Mouse (Mus musculus): ENCODE data around the gene Defa37. TPM values are rescaled to one million over a fixed set of nuclear protein-coding genes. Genes with fewer than 3 reads are reported as not detected.
"Not testable (repeated sequence)": the region's sequence is repeated elsewhere in the genome, so short reads cannot be mapped to it uniquely, and the experiment has no call there.

Gene Defa37
- not detected in 2 replicates for polyA plus RNA-seq (2015; fragmentation: Nextera tagmentation; extraction: Ambion mirVana)

GRCm38 (mm10) chr8:21565086-21565485 is at the start of gene Defa37:
Defa37 (plus strand) TSS chr8:21565386.
- H3K9ac ChIP-seq (replicated peaks); ATAC-seq (replicated peaks); H3K27me3 ChIP-seq; H3K4me1 ChIP-seq; H3K9me3 ChIP-seq; H3K4me2 ChIP-seq (replicated peaks); H3K27ac ChIP-seq (replicated peaks); H3K4me3 ChIP-seq; H3K36me3 ChIP-seq: not testable (repeated sequence)
- no CpG with 5 or more reads among the region's 1 CpGs for WGBS

DNA sequence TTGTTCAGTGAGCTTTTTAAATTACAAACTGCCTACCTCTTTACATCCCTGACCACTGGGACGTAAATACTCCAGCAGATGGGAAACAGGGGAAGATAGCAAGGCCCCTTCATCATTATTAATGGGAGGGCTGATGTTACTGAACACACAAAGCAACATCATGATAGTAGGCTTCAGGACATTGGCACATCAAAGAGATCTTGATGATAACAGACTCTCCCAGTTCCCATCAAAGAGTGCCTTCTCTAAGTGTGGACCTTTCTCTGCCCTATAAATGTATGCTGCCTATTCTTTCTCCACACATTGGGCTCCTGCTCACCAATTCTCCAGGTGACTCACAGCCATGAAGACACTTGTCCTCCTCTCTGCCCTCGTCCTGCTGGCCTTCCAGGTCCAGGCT is 36.5 kb upstream of the Defa37 start, which contains the start of gene Defa32:
TSS of gene Defa32 (plus strand) at position 301 of the 400 bp plus-strand sequence.
- H3K27me3 ChIP-seq; H3K9ac ChIP-seq (replicated peaks); H3K4me1 ChIP-seq; H3K4me3 ChIP-seq; H3K27ac ChIP-seq (replicated peaks); H3K36me3 ChIP-seq; H3K4me2 ChIP-seq (replicated peaks); ATAC-seq (replicated peaks); H3K9me3 ChIP-seq: not testable (repeated sequence)
- no CpG with 5 or more reads among the region's 2 CpGs for WGBS

- not testable (repeated sequence) for H3K4me1 ChIP-seq; H3K4me3 ChIP-seq; ATAC-seq (replicated peaks); H3K36me3 ChIP-seq; H3K27ac ChIP-seq (replicated peaks); H3K4me2 ChIP-seq (replicated peaks); H3K27me3 ChIP-seq; H3K9ac ChIP-seq (replicated peaks); H3K9me3 ChIP-seq
- no CpG with 5 or more reads among the region's 1 CpGs for WGBS
These were observed 17.5 kb downstream of the Defa37 start, which contains the start of gene Defa28 for GRCm38 (mm10) chr8:21582706-21583105. Defa28 (plus strand) TSS chr8:21583006.

DNA sequence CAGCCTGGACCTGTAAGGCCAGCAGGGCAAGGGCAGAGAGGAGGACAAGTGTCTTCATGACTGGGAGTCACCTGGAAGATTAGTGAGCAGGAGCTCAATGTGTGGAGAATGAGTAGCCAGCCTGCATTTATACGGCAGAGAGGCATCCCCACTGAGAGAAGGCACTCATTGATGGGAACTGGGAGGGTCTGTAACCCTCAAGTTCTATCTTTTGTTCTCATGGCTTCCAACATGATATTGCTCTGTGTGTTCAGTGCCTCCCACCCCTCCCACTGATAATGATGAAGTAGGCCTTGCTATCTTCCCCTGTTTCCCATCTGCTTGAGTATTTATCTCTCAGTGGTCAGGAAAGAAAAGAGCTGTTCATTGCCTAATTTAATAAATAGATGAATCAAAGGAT is 29.2 kb downstream of the Defa37 start, which contains the start of gene Gm7861:
TSS of gene Gm7861 (minus strand) at position 101 of the 400 bp plus-strand sequence.
- ATAC-seq (replicated peaks); H3K4me2 ChIP-seq (replicated peaks); H3K4me3 ChIP-seq; H3K9me3 ChIP-seq; H3K36me3 ChIP-seq; H3K27me3 ChIP-seq; H3K9ac ChIP-seq (replicated peaks); H3K27ac ChIP-seq (replicated peaks); H3K4me1 ChIP-seq: not testable (repeated sequence)
- WGBS, result no CpG with 5 or more reads among the region's 1 CpGs

Other genes starting within 250 kb of the Defa37 start
- not detected in 2 replicates for gene Defa27, start 249.8 kb upstream of the Defa37 start, polyA plus RNA-seq (2015; fragmentation: Nextera tagmentation; extraction: Ambion mirVana)
- gene Defa29, start 238.4 kb upstream of the Defa37 start, polyA plus RNA-seq (2015; fragmentation: Nextera tagmentation; extraction: Ambion mirVana), result not detected in 2 replicates
- gene Defa2, start 186.9 kb upstream of the Defa37 start, polyA plus RNA-seq (2015; fragmentation: Nextera tagmentation; extraction: Ambion mirVana), result not detected in 2 replicates
- gene Defa33, start 173.6 kb upstream of the Defa37 start, polyA plus RNA-seq (2015; fragmentation: Nextera tagmentation; extraction: Ambion mirVana), result not detected in 2 replicates
- gene Defa36, start 138.0 kb upstream of the Defa37 start, polyA plus RNA-seq (2015; fragmentation: Nextera tagmentation; extraction: Ambion mirVana), result not detected in 2 replicates
- gene Gm7849, start 108.8 kb upstream of the Defa37 start, polyA plus RNA-seq (2015; fragmentation: Nextera tagmentation; extraction: Ambion mirVana), result not detected in 2 replicates
- gene Defa20, start 56.1 kb upstream of the Defa37 start, polyA plus RNA-seq (2015; fragmentation: Nextera tagmentation; extraction: Ambion mirVana), result not detected in 2 replicates
- not detected in 2 replicates for gene Defa32, start 36.4 kb upstream of the Defa37 start, polyA plus RNA-seq (2015; fragmentation: Nextera tagmentation; extraction: Ambion mirVana)
- not detected in 2 replicates for gene Defa28, start 17.6 kb downstream of the Defa37 start, polyA plus RNA-seq (2015; fragmentation: Nextera tagmentation; extraction: Ambion mirVana)
- not detected in 2 replicates for gene Gm7861, start 29.1 kb downstream of the Defa37 start, polyA plus RNA-seq (2015; fragmentation: Nextera tagmentation; extraction: Ambion mirVana)
- not detected in 2 replicates for gene Defa26, start 52.8 kb downstream of the Defa37 start, polyA plus RNA-seq (2015; fragmentation: Nextera tagmentation; extraction: Ambion mirVana)
- gene Defa17, start 90.4 kb downstream of the Defa37 start, polyA plus RNA-seq (2015; fragmentation: Nextera tagmentation; extraction: Ambion mirVana), result not detected in 2 replicates
- not detected in 2 replicates for gene Defa34, start 100.4 kb downstream of the Defa37 start, polyA plus RNA-seq (2015; fragmentation: Nextera tagmentation; extraction: Ambion mirVana)
- not detected in 2 replicates for gene AY761184, start 138.3 kb downstream of the Defa37 start, polyA plus RNA-seq (2015; fragmentation: Nextera tagmentation; extraction: Ambion mirVana)
- gene Defa24, start 169.1 kb downstream of the Defa37 start, polyA plus RNA-seq (2015; fragmentation: Nextera tagmentation; extraction: Ambion mirVana), result not detected in 2 replicates

Measured in forebrain, embryonic 15.5 days (tissue).